Comparison of ENCODE assay signal across 14 mouse cellular contexts in the genomic region with DNA sequence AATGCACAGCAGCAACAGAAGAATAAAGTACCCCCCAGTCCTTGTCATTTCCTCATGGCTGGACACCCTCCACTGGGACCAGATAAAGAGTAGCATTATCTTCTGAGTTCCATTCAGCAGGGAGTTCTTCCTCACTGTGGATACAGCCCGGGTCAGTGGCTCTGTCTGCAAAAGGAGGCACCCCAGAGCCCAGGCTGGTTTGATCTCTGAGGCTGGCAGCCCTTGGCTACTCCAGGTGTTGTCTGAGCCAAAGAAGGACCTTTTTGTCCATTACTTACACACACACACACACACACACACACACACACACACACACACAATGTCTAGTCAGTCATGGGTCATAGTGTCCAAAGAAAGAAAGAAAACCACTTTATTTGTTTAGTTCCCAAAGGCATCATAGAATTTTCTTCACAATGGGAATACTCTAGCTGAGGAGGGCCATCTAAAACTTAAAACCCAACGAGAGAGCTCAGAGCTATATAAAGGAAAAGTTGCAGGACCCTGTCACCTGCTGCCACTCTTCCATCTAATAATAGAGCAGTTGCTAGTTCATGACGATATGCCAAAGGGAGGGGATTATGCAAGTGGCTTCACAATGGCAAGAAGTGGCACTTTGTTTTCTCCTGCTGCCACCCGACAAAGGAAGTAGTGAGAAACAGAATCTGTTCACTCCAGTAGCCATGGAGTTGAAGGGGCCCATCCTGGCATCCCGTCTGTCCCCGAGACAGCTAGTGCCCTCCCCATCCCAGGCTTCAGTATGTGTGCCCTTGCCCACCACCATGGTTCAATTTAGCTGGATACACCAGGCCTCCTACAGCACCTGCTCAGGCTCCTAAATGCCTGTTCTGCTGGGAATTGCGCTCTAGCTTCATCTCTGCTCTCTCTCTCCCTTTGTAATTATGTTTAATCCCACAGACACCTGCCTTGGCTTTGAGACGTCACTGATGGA.
DNase-seq lines count a peak whose midpoint lies in the region; ATAC-seq and TF ChIP-seq lines count a peak whose summit lies in the region.
"Had no signal": no experiment of that assay in that cellular context is flagged by ENCODE, and none has a peak within 500 bp of the region (broad histone marks: within the 10 kb centered on the region; RNA-seq: fewer than 3 reads in every experiment).

No protein-coding gene starts in this region.

- WGBS in embryonic facial prominence, embryonic 10.5 days, result 35% methylated on average over 8 of the region's 8 CpGs
- WGBS in forebrain, embryonic 10.5 days, result 21% methylated on average over 8 of the region's 8 CpGs
- 4% methylated on average over 8 of the region's 8 CpGs for WGBS in midbrain, embryonic 13.5 days
- 68% methylated on average over 8 of the region's 8 CpGs for WGBS in thymus, adult 2 months

- peak overlapping the region; percentile 40; the same call in 1 of the 2 replicates for H3K27ac ChIP-seq in embryonic facial prominence, embryonic 10.5 days (replicated peaks)
- peak overlapping the region; percentile 71 for H3K27ac ChIP-seq in forebrain, embryonic 10.5 days
- H3K27ac ChIP-seq in midbrain, embryonic 13.5 days, result peak overlapping the region; percentile 85
- no peak overlapping the region for H3K27ac ChIP-seq in thymus, adult 2 months (ENCODE audit: control insufficient read depth, insufficient read depth, low read length)
- H3K27ac ChIP-seq: embryonic facial prominence, embryonic 13.5 days had no signal

- no peaks in the 10 kb centered on the region for H3K27me3 ChIP-seq in embryonic facial prominence, embryonic 10.5 days (replicated peaks; ENCODE audit: low read depth, poor library complexity, severe bottlenecking)
- no peaks in the 10 kb centered on the region for H3K27me3 ChIP-seq in forebrain, embryonic 10.5 days (ENCODE audit: poor library complexity, severe bottlenecking)
- H3K27me3 ChIP-seq in midbrain, embryonic 13.5 days, result no peaks in the 10 kb centered on the region
- no peaks in the 10 kb centered on the region for H3K27me3 ChIP-seq in thymus, adult 2 months (ENCODE audit: control insufficient read depth, insufficient read depth, low read length)
- H3K27me3 ChIP-seq: CH12.LX; embryonic facial prominence, embryonic 13.5 days had no signal

- TF ChIP-seq CTCF in thymus, adult 2 months (IDR thresholded peaks at IDR 0.05; ENCODE audit: borderline replicate concordance, control insufficient read depth, extremely low read depth, insufficient read depth, low read length, poor library complexity), result no peak

- H3K36me3 ChIP-seq in embryonic facial prominence, embryonic 10.5 days (replicated peaks), result no peaks in the 10 kb centered on the region
- no peaks in the 10 kb centered on the region for H3K36me3 ChIP-seq in forebrain, embryonic 10.5 days (replicated peaks)
- H3K36me3 ChIP-seq in midbrain, embryonic 13.5 days, result no peaks in the 10 kb centered on the region
- H3K36me3 ChIP-seq in thymus, adult 2 months (ENCODE audit: control insufficient read depth, insufficient read depth, low read length), result no peaks in the 10 kb centered on the region
- H3K36me3 ChIP-seq: embryonic facial prominence, embryonic 13.5 days had no signal

- no peak overlapping the region for H3K4me3 ChIP-seq in embryonic facial prominence, embryonic 10.5 days
- H3K4me3 ChIP-seq in forebrain, embryonic 10.5 days, result no peak overlapping the region
- no peak overlapping the region for H3K4me3 ChIP-seq in midbrain, embryonic 13.5 days (replicated peaks)
- no peak overlapping the region for H3K4me3 ChIP-seq in thymus, adult 2 months (ENCODE audit: control insufficient read depth, insufficient read depth, low read length)
- H3K4me3 ChIP-seq: embryonic facial prominence, embryonic 13.5 days had no signal

- peaks cover 16% of the 10 kb centered on the region for H3K4me1 ChIP-seq in embryonic facial prominence, embryonic 10.5 days
- H3K4me1 ChIP-seq in forebrain, embryonic 10.5 days, result peaks cover 26% of the 10 kb centered on the region
- H3K4me1 ChIP-seq in midbrain, embryonic 13.5 days (replicated peaks), result peaks cover 21% of the 10 kb centered on the region
- H3K4me1 ChIP-seq in thymus, adult 2 months (replicated peaks; ENCODE audit: control insufficient read depth, insufficient read depth, low read length), result no peaks in the 10 kb centered on the region

- DNase-seq in embryonic facial prominence, embryonic 10.5 days (ENCODE audit: low spot score), result no peak
- DNase-seq in forebrain, embryonic 10.5 days (ENCODE audit: extremely low spot score, low spot score), result no peak
- peak; percentile 6 for DNase-seq in heart, postnatal 4 days
- no peak for DNase-seq in right cerebral cortex, adult 2 months (ENCODE audit: low spot score in 2 of 2)
- no peak for DNase-seq in spleen, adult 18-20 months
- DNase-seq in thymus, adult 2 months, result no peak
- no peak for DNase-seq in kidney, postnatal 14 days
- DNase-seq: adrenal gland, adult 8-10 months; cerebellum, adult 11 months; gastrocnemius, postnatal 25 days; kidney, adult 11 months had no signal

- H3K9me3 ChIP-seq in embryonic facial prominence, embryonic 10.5 days, result no peaks in the 10 kb centered on the region
- no peaks in the 10 kb centered on the region for H3K9me3 ChIP-seq in forebrain, embryonic 10.5 days
- no peaks in the 10 kb centered on the region for H3K9me3 ChIP-seq in midbrain, embryonic 13.5 days
- H3K9me3 ChIP-seq: embryonic facial prominence, embryonic 13.5 days had no signal

- ATAC-seq in midbrain, embryonic 13.5 days, result peak; percentile 96

- TF ChIP-seq POLR2A in thymus, adult 2 months (IDR thresholded peaks at IDR 0.05; ENCODE audit: control insufficient read depth, extremely low read depth, insufficient read depth, low read length, poor library complexity), result no peak

- H3K9ac ChIP-seq in midbrain, embryonic 13.5 days (replicated peaks), result no peak overlapping the region
- H3K9ac ChIP-seq: embryonic facial prominence, embryonic 13.5 days had no signal

- no peak overlapping the region for H3K4me2 ChIP-seq in midbrain, embryonic 13.5 days (replicated peaks)
- H3K4me2 ChIP-seq: embryonic facial prominence, embryonic 13.5 days had no signal
